Mouse (Mus musculus): ENCODE results near the gene Strn. TPM values are rescaled to one million over a fixed set of nuclear protein-coding genes. Genes with fewer than 3 reads are reported as not detected.

The Strn gene
- polyA plus RNA-seq, 1 experiment from 2014 or later: 12.0 TPM

Other genes starting within 250 kb of the Strn start
- 0.16 and 0.39 TPM in 2 replicates for gene Vit, start 229.1 kb downstream of the Strn start, polyA plus RNA-seq (2015; fragmentation: Nextera tagmentation; extraction: Ambion mirVana)
- 21.9 and 22.2 TPM in 2 replicates for gene Heatr5b, start 98.2 kb upstream of the Strn start, polyA plus RNA-seq (2015; fragmentation: Nextera tagmentation; extraction: Ambion mirVana)
- 36.8 and 39.5 TPM in 2 replicates for gene Gpatch11, start 98.4 kb upstream of the Strn start, polyA plus RNA-seq (2015; fragmentation: Nextera tagmentation; extraction: Ambion mirVana)
- 9.7 and 11.8 TPM in 2 replicates for gene Eif2ak2, start 145.4 kb upstream of the Strn start, polyA plus RNA-seq (2015; fragmentation: Nextera tagmentation; extraction: Ambion mirVana)
- 0.14 and 0.16 TPM in 2 replicates for gene Sult6b1, start 169.8 kb upstream of the Strn start, polyA plus RNA-seq (2015; fragmentation: Nextera tagmentation; extraction: Ambion mirVana)
- 74.8 and 89.6 TPM in 2 replicates for gene Cebpzos, start 179.3 kb upstream of the Strn start, polyA plus RNA-seq (2015; fragmentation: Nextera tagmentation; extraction: Ambion mirVana)
- 27.2 and 33.3 TPM in 2 replicates for gene Cebpz, start 199.9 kb upstream of the Strn start, polyA plus RNA-seq (2015; fragmentation: Nextera tagmentation; extraction: Ambion mirVana)
- 57.2 and 58.0 TPM in 2 replicates for gene Ndufaf7, start 199.9 kb upstream of the Strn start, polyA plus RNA-seq (2015; fragmentation: Nextera tagmentation; extraction: Ambion mirVana)